Mouse (Mus musculus) lung, postnatal 0 days (tissue): Measurements from ENCODE around the gene Alkal2. TPM values are rescaled to one million over a fixed set of nuclear protein-coding genes. Genes with fewer than 3 reads are reported as not detected.

Experiments used
- ATAC-seq: fragments of 200-750 bp; cut with Nextera tagmentation; 2 replicates; pipeline ENCODE4 v1.8.0; 2017; ENCODE audit warnings: moderate library complexity
- DNase-seq: peaks from one replicate; pipeline ENCODE4 v3.0.0-alpha.2; 2016; ENCODE audit warnings: low spot score
- H3K27ac ChIP-seq: fragments of 300-500 bp; sonication (generic); 2 replicates; pipeline ENCODE4 v1.5.1; 2014; ENCODE audit warnings: antibody characterized with exemption, mild to moderate bottlenecking, low read length, mixed read lengths
- H3K27me3 ChIP-seq: fragments of 300-500 bp; sonication (generic); replicated peaks from 2 replicates; pipeline ENCODE4 v1.6.1; 2014; ENCODE audit warnings: low read length, mixed read lengths; ENCODE audit not compliant: insufficient read depth
- H3K36me3 ChIP-seq: fragments of 300-500 bp; sonication (generic); 2 replicates; pipeline ENCODE4 v1.6.1; 2014; ENCODE audit warnings: low read length, mixed read lengths; ENCODE audit not compliant: insufficient read depth
- H3K4me1 ChIP-seq: fragments of 300-500 bp; sonication (generic); 2 replicates; pipeline ENCODE4 v1.6.1; 2014; ENCODE audit warnings: antibody characterized with exemption, low read depth, low read length, mixed read lengths; ENCODE audit not compliant: insufficient read depth
- H3K4me2 ChIP-seq: fragments of 300-500 bp; sonication (generic); replicated peaks from 2 replicates; pipeline ENCODE4 v1.6.1; 2014; ENCODE audit warnings: low read depth, mild to moderate bottlenecking, low read length, moderate library complexity, mixed read lengths
- H3K4me3 ChIP-seq: fragments of 300-500 bp; sonication (generic); 2 replicates; pipeline ENCODE4 v1.5.1; 2014; ENCODE audit warnings: low read depth, low read length
- H3K9ac ChIP-seq: fragments of 300-500 bp; sonication (generic); replicated peaks from 2 replicates; pipeline ENCODE4 v1.6.1; 2014; ENCODE audit warnings: low read depth, mild to moderate bottlenecking
- H3K9me3 ChIP-seq: fragments of 300-500 bp; sonication (generic); 2 replicates; pipeline ENCODE4 v1.6.1; 2016; ENCODE audit warnings: low read length, mixed read lengths
- CTCF ChIP-seq: IDR thresholded peaks from 2 replicates; pipeline ENCODE4 v1.5.1; 2016; ENCODE audit warnings: antibody characterized with exemption, mild to moderate bottlenecking
- EP300 ChIP-seq: IDR thresholded peaks from 2 replicates; pipeline ENCODE4 v1.6.1; 2016; ENCODE audit warnings: antibody characterized with exemption, mild to moderate bottlenecking, control low read depth
- WGBS: fragments of 180-500 bp; shearing (Covaris S2); extraction: QIAGEN DNeasy Blood & Tissue Kit; methylation state at CpG from one replicate; pipeline ENCODE4 v1.1.7; 2014; 5-methylcytosine and 5-hydroxymethylcytosine counted together
- polyA plus RNA-seq: library from polyadenylated mRNA; unstranded; fragments of >200 nt; fragmentation: Nextera tagmentation; extraction: Ambion mirVana; gene quantifications from 2 replicates; pipeline ENCODE4 v1.2.1, GENCODE M21; 2015

Gene Alkal2
- polyA plus RNA-seq, 1 experiment from 2014 or later: 0.08 TPM

GRCm38 (mm10) chr12:30933299-30933698 is 49.2 kb downstream of the Alkal2 start:
- Histone ChIP-seq H3K4me1 (no peaks in the 10 kb centered on the region), H3K9ac (no peak overlapping the region), H3K27me3 (no peaks in the 10 kb centered on the region), H3K4me2 (no peak overlapping the region), H3K9me3 (no peaks in the 10 kb centered on the region), H3K36me3 (no peaks in the 10 kb centered on the region), H3K4me3 (no peak overlapping the region), H3K27ac (no peak overlapping the region)
- ATAC-seq: no peak
- no peak for DNase-seq
- WGBS: 77% methylated on average over 2 of the region's 2 CpGs
- TF ChIP-seq EP300: no peak
- TF ChIP-seq CTCF: no peak

DNA sequence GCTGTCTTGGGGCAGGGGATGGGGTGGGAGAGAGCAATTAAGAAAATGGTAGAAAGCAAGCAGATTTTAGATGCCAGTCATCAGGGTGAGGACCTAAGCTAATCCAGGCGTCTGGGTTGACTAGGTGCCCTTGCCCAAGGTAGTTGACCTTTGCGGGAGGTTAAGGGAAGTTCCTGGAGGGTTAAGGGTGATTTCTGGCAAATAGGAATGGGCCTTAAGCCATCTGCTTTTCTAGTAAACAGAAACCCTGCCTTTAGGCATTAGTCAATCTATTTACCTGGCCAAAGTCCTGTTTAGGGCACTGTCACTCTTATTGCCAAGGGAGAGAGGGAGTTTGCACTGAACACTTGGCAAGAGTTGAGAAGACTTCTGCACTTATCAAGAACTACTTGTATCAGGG is 52.8 kb downstream of the Alkal2 start:
- no peak overlapping the region for H3K9ac ChIP-seq
- H3K4me3 ChIP-seq: no peak overlapping the region
- no peaks in the 10 kb centered on the region for H3K9me3 ChIP-seq
- H3K4me1 ChIP-seq: no peaks in the 10 kb centered on the region
- no peaks in the 10 kb centered on the region for H3K27me3 ChIP-seq
- 74% methylated on average over 2 of the region's 2 CpGs for WGBS
- H3K36me3 ChIP-seq: no peaks in the 10 kb centered on the region
- no peak overlapping the region for H3K4me2 ChIP-seq
- no peak for TF ChIP-seq CTCF
- TF ChIP-seq EP300: no peak
- H3K27ac ChIP-seq: no peak overlapping the region
- DNase-seq (no peak), ATAC-seq (no peak)

Other genes with a start within 250 kb of the Alkal2 start
- gene Acp1, start 27.3 kb downstream of the Alkal2 start, polyA plus RNA-seq: 85.4 and 88.8 TPM in 2 replicates
- 13.9 and 15.0 TPM in 2 replicates for gene Sh3yl1, start 27.3 kb downstream of the Alkal2 start, polyA plus RNA-seq
- 2.7 and 3.1 TPM in 2 replicates for gene Fam110c, start 189.5 kb downstream of the Alkal2 start, polyA plus RNA-seq